In genomic region chr6:72918510-72919033, GRCm38 (mm10) we compare ENCODE assay signal across 26 mouse cellular contexts.
"Had no signal": no experiment of that assay in that cellular context is flagged by ENCODE, and none has a peak within 500 bp of the region (broad histone marks: within the 10 kb centered on the region; RNA-seq: fewer than 3 reads in every experiment).

No protein-coding gene starts in this region.

- H3K36me3 ChIP-seq: heart, embryonic 10.5 days; heart, embryonic 12.5 days; hindbrain, embryonic 13.5 days; hindbrain, embryonic 15.5 days; kidney, embryonic 15.5 days; limb, embryonic 10.5 days; limb, embryonic 12.5 days; liver, embryonic 12.5 days had no signal

- H3K9me3 ChIP-seq: heart, embryonic 10.5 days; heart, embryonic 12.5 days; hindbrain, embryonic 13.5 days; hindbrain, embryonic 15.5 days; kidney, embryonic 15.5 days; limb, embryonic 10.5 days; limb, embryonic 12.5 days; liver, embryonic 12.5 days had no signal

- DNase-seq: gastrocnemius, adult 2 months; gastrocnemius, postnatal 10 days; gastrocnemius, postnatal 25 days; heart, adult 18-20 months; heart, postnatal 10 days; heart, postnatal 36 days; kidney, adult 11 months; kidney, adult 2 months; kidney, adult 9 months; kidney, postnatal 14 days; kidney, postnatal 36 days; layer of hippocampus, adult 9-11 months; liver had no signal

- H3K4me1 ChIP-seq: heart, embryonic 10.5 days; heart, embryonic 12.5 days; hindbrain, embryonic 13.5 days; hindbrain, embryonic 15.5 days; kidney, embryonic 15.5 days; limb, embryonic 10.5 days; limb, embryonic 12.5 days; liver, embryonic 12.5 days had no signal

- H3K27me3 ChIP-seq: heart, embryonic 12.5 days; hindbrain, embryonic 13.5 days; hindbrain, embryonic 15.5 days; kidney, embryonic 15.5 days; limb, embryonic 12.5 days; liver, embryonic 12.5 days had no signal

- H3K4me2 ChIP-seq: heart, embryonic 12.5 days; hindbrain, embryonic 13.5 days; hindbrain, embryonic 15.5 days; kidney, embryonic 15.5 days; limb, embryonic 12.5 days; liver, embryonic 12.5 days had no signal

- ATAC-seq: hindbrain, postnatal 0 days; intestine, embryonic 16.5 days; liver, embryonic 12.5 days had no signal

- H3K9ac ChIP-seq: heart, embryonic 12.5 days; hindbrain, embryonic 13.5 days; hindbrain, embryonic 15.5 days; kidney, embryonic 15.5 days; limb, embryonic 12.5 days; liver, embryonic 12.5 days; liver, embryonic 14.5 days had no signal

- H3K27ac ChIP-seq: gastrocnemius, adult 2 months; heart, embryonic 10.5 days; hindbrain, embryonic 13.5 days; hindbrain, embryonic 15.5 days; hindbrain, postnatal 0 days; kidney, embryonic 15.5 days; kidney, postnatal 0 days; left cerebral cortex, adult 2 months; limb, embryonic 10.5 days; limb, embryonic 12.5 days; liver, embryonic 12.5 days; liver, embryonic 14.5 days had no signal

- H3K4me3 ChIP-seq: gastrocnemius, adult 2 months; heart, embryonic 10.5 days; heart, embryonic 12.5 days; hindbrain, embryonic 13.5 days; hindbrain, embryonic 15.5 days; kidney, embryonic 15.5 days; left cerebral cortex, adult 2 months; limb, embryonic 10.5 days; limb, embryonic 12.5 days; liver, embryonic 12.5 days had no signal
